Mouse (Mus musculus) left cerebral cortex, postnatal 25 days (tissue): ENCODE data around the gene Dennd1c. TPM values are rescaled to one million over a fixed set of nuclear protein-coding genes. Genes with fewer than 3 reads are reported as not detected.
"Not testable (repeated sequence)": the region's sequence is repeated elsewhere in the genome, so short reads cannot be mapped to it uniquely, and the experiment has no call there.

Experiments
- DNase-seq, 2 experiments: peaks; one replicate each; pipeline ENCODE4 v3.0.0; 2022; ENCODE audit warnings: low spot score in 2 of 2, mixed read lengths in 1 of 2
- intact Hi-C: fragments of 180-260 bp; cut with DNase I; formaldehyde crosslinking; loops from one replicate; pipeline ENCODE4 v1.15.1; 2025
- total RNA-seq, 2 experiments: library from RNA; stranded (reverse); gene quantifications; 2 replicates each; pipeline ENCODE4 v1.2.3; 2021

Gene Dennd1c
- total RNA-seq, 2 experiments from 2014 or later, result 0.78 to 2.2 TPM

- peak in 1 of 2 experiments; percentile 29 for DNase-seq
- intact Hi-C loops, result loop anchor here (1.0 kb wide), 2 partner anchors 28 to 48 kb away; partner anchors contain the start of genes Gm17949, Gtf2f1 and Khsrp
Observed at GRCm38 (mm10) chr17:57058891-57059485, 19.3 kb downstream of the Dennd1c start, which contains the start of gene Crb3. Crb3 (plus strand) TSS chr17:57059105.

GRCm38 (mm10) chr17:57056246-57056645 is 22.1 kb downstream of the Dennd1c start:
- intact Hi-C loops, result no loop called here
- no peak for DNase-seq

- intact Hi-C loops, DNase-seq: not testable (repeated sequence)
Observed at GRCm38 (mm10) chr17:57051679-57052078, 26.6 kb downstream of the Dennd1c start.

GRCm38 (mm10) chr17:57048816-57049215 is 29.5 kb downstream of the Dennd1c start:
- no peak for DNase-seq
- intact Hi-C loops, result no loop called here

GRCm38 (mm10) chr17:57047406-57047805 is 30.9 kb downstream of the Dennd1c start:
- intact Hi-C loops, result no loop called here
- no peak for DNase-seq

GRCm38 (mm10) chr17:57041554-57041953 is 36.8 kb downstream of the Dennd1c start, which contains the start of gene Slc25a41:
Slc25a41 (minus strand) TSS chr17:57041654.
- DNase-seq, result no peak
- intact Hi-C loops, result no loop called here

GRCm38 (mm10) chr17:57038978-57039377 is 39.3 kb downstream of the Dennd1c start:
- DNase-seq, result no peak
- intact Hi-C loops, result no loop called here

GRCm38 (mm10) chr17:57032854-57033253 is 45.5 kb downstream of the Dennd1c start:
- DNase-seq, result no peak
- intact Hi-C loops, result no loop called here

- peak; percentile 100 for DNase-seq
- intact Hi-C loops, result loop anchor here (1.0 kb wide), 1 partner anchor 27 kb away; the partner anchor contains the start of genes Crb3 and Slc25a23
Observed at GRCm38 (mm10) chr17:57031661-57032420, 46.5 kb downstream of the Dennd1c start.

- peak in 1 of 2 experiments; percentile 28 for DNase-seq
- intact Hi-C loops, result loop anchor here (1.0 kb wide), 1 partner anchor 28 kb away; the partner anchor contains the start of genes Crb3 and Slc25a23
Observed at GRCm38 (mm10) chr17:57030931-57031660, 47.2 kb downstream of the Dennd1c start, which contains the start of gene Khsrp. Khsrp (minus strand) TSS chr17:57031522.

GRCm38 (mm10) chr17:57029691-57030090 is 48.6 kb downstream of the Dennd1c start:
- intact Hi-C loops, result no loop called here
- DNase-seq, result no peak

- intact Hi-C loops, result no loop called here
- DNase-seq, result no peak
Observed at GRCm38 (mm10) chr17:57027471-57027870, 50.8 kb downstream of the Dennd1c start.

GRCm38 (mm10) chr17:57020960-57021359 is 57.4 kb downstream of the Dennd1c start:
- DNase-seq, result no peak
- intact Hi-C loops, result no loop called here

- intact Hi-C loops, result no loop called here
Observed at GRCm38 (mm10) chr17:57019693-57020092, 58.6 kb downstream of the Dennd1c start.

More at GRCm38 (mm10) chr17:57019693-57020092, 58.6 kb downstream of the Dennd1c start:
- no peak for DNase-seq

Other genes with a start within 250 kb of the Dennd1c start
- 1 to 10 TPM; 2.1 to 3.9 TPM for gene Rfx2, start 247.5 kb downstream of the Dennd1c start, total RNA-seq
- not detected for gene Acsbg2, start 204.1 kb downstream of the Dennd1c start, total RNA-seq
- not detected for gene 1700061G19Rik, start 203.0 kb downstream of the Dennd1c start, total RNA-seq
- gene Mllt1, start 143.1 kb downstream of the Dennd1c start, total RNA-seq, result 10 to 100 TPM; 69.5 to 71.8 TPM
- gene Acer1, start 96.4 kb downstream of the Dennd1c start, total RNA-seq, result not detected
- gene Clpp, start 88.2 kb downstream of the Dennd1c start, total RNA-seq, result 10 to 100 TPM; 56.1 to 67.9 TPM
- gene Alkbh7, start 81.2 kb downstream of the Dennd1c start, total RNA-seq, result 10 to 100 TPM; 23.1 to 23.7 TPM
- not detected for gene Pspn, start 78.5 kb downstream of the Dennd1c start, total RNA-seq
- gene Gtf2f1, start 67.2 kb downstream of the Dennd1c start, total RNA-seq, result 10 to 100 TPM; 53.7 to 58.9 TPM
- gene Gm17949, start 67.0 kb downstream of the Dennd1c start, total RNA-seq, result under 1 TPM in 1 of 2 experiments, not detected in 1; 0.50 TPM
- gene Khsrp, start 47.0 kb downstream of the Dennd1c start, total RNA-seq, result 100 to 1,000 TPM; 103 to 110 TPM
- not detected for gene Slc25a41, start 36.9 kb downstream of the Dennd1c start, total RNA-seq
- gene Crb3, start 19.4 kb downstream of the Dennd1c start, total RNA-seq, result 1 to 10 TPM; 1.2 to 2.4 TPM
- 100 to 1,000 TPM; 338 to 348 TPM for gene Slc25a23, start 18.7 kb downstream of the Dennd1c start, total RNA-seq
- gene Tubb4a, start 9.3 kb upstream of the Dennd1c start, total RNA-seq, result 100 to 1,000 TPM; 641 to 646 TPM
- gene Tnfsf9, start 26.8 kb upstream of the Dennd1c start, total RNA-seq, result 1 to 10 TPM in 1 of 2 experiments, not detected in 1; 1.2 TPM
- under 1 TPM in 1 of 2 experiments, not detected in 1; 0.44 TPM for gene Cd70, start 71.3 kb upstream of the Dennd1c start, total RNA-seq
- not detected for gene Tnfsf14, start 115.7 kb upstream of the Dennd1c start, total RNA-seq
- gene C3, start 149.6 kb upstream of the Dennd1c start, total RNA-seq, result under 1 TPM; 0.41 to 0.48 TPM
- gene Gpr108, start 169.9 kb upstream of the Dennd1c start, total RNA-seq, result 10 to 100 TPM; 21.5 to 24.0 TPM
- gene Trip10, start 170.9 kb upstream of the Dennd1c start, total RNA-seq, result 1 to 10 TPM; 6.5 to 7.3 TPM
- gene Vav1, start 200.6 kb upstream of the Dennd1c start, total RNA-seq, result 1 to 10 TPM; 2.9 to 4.3 TPM